Mouse (Mus musculus): ENCODE measurements around the gene Pros1. TPM values are rescaled to one million over a fixed set of nuclear protein-coding genes. Genes with fewer than 3 reads are reported as not detected.

Gene Pros1
- polyA plus RNA-seq, 1 experiment from 2014 or later = 213 TPM

DNA sequence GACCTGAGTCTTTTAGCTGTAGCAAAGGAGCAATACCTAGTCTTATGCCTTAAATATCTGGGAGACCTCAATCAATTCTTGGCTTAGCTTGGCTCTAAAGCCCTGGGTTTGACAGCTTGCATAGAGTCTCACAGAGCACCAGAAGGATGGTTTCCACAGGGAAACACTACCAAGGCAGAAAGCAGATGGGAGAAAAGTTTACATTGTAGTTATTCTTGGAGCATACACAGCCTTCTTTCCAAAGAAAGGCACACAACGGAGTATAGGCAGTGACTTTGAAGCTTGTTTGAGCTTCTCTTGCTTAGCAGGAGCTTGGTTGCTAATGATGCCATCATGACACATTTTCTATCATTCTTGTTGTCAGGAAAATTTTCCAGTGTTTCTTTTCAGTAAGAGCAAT lies 6.0 kb downstream of the Pros1 start:
- no peaks in the 10 kb centered on the region for H3K27me3 ChIP-seq
- in situ Hi-C loops (cut with MboI; ENCODE audit: low pct_unique_long_range_greater_than_20kb) = no loop called here
- no peak for DNase-seq (ENCODE audit: low read depth, low spot score)
- no peak for ATAC-seq
- ChIA-PET CTCF (no interaction called here), POLR2A (no interaction called here)
- TF ChIP-seq CTCF (IDR thresholded peaks at IDR 0.05) = no peak

DNA sequence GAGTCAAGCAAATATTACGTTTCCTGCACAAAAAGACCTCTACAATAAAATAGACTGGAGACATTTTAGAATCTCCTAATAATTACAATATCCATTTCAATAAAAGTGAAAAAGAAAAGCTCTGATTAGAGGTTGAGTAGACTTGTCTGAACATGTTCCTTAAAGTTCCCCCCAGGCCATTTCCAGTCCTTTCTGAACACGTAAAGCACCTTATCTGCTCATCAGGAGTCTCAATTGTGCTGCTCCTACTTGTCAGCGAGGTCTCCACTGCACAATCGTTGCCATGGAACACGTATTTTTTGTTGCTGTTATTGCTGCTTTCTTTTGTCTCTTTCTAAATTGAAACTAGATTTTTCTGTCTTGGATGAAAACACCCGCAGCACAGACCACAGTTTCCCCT lies 7.3 kb downstream of the Pros1 start:
- CTCF ChIA-PET = no interaction called here
- POLR2A ChIA-PET = interaction anchor here (0.7 kb wide), 1 partner anchor 65 kb away, joined by 4 read pairs; no protein-coding TSS in a partner anchor
- in situ Hi-C loops (cut with MboI; ENCODE audit: low pct_unique_long_range_greater_than_20kb) = no loop called here

DNA sequence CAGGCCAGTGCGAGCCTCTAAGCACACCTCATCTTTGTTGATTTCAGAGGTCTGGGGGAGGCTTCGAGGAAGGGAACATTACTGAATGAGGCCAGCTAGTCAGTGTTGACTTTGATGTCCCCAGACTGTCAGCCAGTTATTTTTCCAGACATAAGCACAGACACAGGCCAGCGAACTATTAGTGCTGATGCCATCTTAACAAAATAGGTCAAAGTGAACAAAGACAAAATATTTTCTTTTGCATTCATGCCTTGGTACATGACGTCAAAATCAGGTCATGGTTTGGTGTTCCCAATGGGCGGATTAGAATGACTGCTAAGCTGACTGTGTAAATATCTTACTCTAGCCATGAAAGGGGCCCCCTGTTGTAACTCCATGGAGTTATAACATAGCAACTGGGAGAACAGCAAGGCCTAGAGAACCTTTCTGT lies 18.6 kb downstream of the Pros1 start:
- in situ Hi-C loops (cut with MboI; ENCODE audit: low pct_unique_long_range_greater_than_20kb) = no loop called here
- no peak for ATAC-seq
- DNase-seq (ENCODE audit: low read depth, low spot score) = no peak
- POLR2A ChIA-PET = no interaction called here
- no peak for TF ChIP-seq CTCF (IDR thresholded peaks at IDR 0.05)
- no peaks in the 10 kb centered on the region for H3K27me3 ChIP-seq
- CTCF ChIA-PET = interaction anchor here (1.4 kb wide), 1 partner anchor 46 kb away, joined by 3 read pairs; no protein-coding TSS in a partner anchor

More for the DNA sequence above, 7.3 kb downstream of the Pros1 start:
- no peaks in the 10 kb centered on the region for H3K27me3 ChIP-seq
- ATAC-seq (no peak), DNase-seq (ENCODE audit: low read depth, low spot score) (no peak)
- no peak for TF ChIP-seq CTCF (IDR thresholded peaks at IDR 0.05)

DNA sequence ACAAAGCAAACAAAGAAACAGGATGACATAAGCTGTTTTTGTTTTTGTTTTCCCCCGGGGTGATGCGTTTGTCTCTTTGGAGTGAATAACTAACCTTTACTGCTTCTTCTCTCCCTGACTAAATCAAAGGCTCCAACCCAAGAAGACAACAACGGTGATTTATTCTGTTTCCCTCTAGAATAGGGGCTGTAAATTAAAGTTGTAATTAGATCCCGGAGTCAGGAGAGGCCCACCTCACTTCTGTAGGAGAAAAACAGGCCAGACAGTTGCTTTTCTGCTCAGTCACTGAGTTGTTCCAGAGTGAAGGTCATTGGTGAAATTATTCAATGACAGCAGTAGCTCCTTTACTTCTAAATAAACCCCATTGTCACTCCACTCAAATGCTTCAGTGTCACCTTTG lies 19.1 kb downstream of the Pros1 start:
- ChIA-PET CTCF (interaction anchor here (1.4 kb wide), 1 partner anchor 47 kb away, joined by 3 read pairs; no protein-coding TSS in a partner anchor), POLR2A (no interaction called here)
- H3K27me3 ChIP-seq = no peaks in the 10 kb centered on the region
- DNase-seq (ENCODE audit: low read depth, low spot score) = no peak
- no peak for ATAC-seq
- in situ Hi-C loops (cut with MboI; ENCODE audit: low pct_unique_long_range_greater_than_20kb) = no loop called here
- no peak for TF ChIP-seq CTCF (IDR thresholded peaks at IDR 0.05)

DNA sequence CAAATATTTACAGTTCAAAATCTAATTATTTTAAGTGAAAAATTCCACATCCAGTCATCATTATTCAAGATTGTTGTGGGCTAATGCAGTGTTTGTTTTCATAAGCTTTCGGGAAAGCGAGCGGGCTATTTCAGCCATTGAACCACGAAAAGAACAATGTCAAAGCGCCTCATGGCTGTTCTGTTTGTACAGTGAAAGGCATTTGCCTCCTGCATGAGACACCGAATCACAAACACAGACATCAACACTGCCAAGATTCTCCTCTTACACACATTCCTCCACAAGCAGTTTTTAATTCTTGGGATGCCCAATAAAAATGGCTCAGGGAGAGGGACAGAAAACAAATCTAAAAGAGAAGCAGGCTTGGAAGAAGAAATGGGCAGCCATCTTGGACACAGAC lies 20.0 kb downstream of the Pros1 start:
- POLR2A ChIA-PET = interaction anchor here (1.3 kb wide), 1 partner anchor 27 kb away, joined by 3 read pairs; the partner anchor contains the start of gene Arl13b
- DNase-seq (ENCODE audit: low read depth, low spot score) = peak; percentile 30
- ATAC-seq = peak; percentile 87
- in situ Hi-C loops (cut with MboI; ENCODE audit: low pct_unique_long_range_greater_than_20kb) = no loop called here
- CTCF ChIA-PET = no interaction called here
- H3K27me3 ChIP-seq = no peaks in the 10 kb centered on the region
- no peak for TF ChIP-seq CTCF (IDR thresholded peaks at IDR 0.05)

DNA sequence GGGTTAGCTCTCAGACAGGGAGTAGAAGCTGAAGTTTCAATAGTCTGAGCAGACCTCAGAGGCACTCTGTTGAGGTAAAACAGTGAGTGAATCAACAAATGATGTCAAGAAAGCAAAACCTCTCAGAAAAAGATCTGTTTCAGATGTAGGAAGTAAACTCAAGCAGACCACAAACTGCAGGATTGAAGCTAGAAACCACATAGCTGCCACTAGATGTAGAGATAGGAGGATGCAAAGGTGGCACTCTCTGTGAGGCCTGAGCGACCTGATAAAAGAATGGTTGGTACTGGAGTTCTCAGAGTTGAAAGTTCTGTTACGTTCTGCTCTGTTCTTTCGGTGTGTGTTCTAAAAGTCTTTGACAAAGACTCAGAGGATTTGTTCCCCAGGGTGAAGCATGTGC lies 41.7 kb downstream of the Pros1 start:
- ATAC-seq (no peak), DNase-seq (ENCODE audit: low read depth, low spot score) (no peak)
- CTCF ChIA-PET = no interaction called here
- POLR2A ChIA-PET = no interaction called here
- H3K27me3 ChIP-seq = no peaks in the 10 kb centered on the region
- in situ Hi-C loops (cut with MboI; ENCODE audit: low pct_unique_long_range_greater_than_20kb) = no loop called here
- no peak for TF ChIP-seq CTCF (IDR thresholded peaks at IDR 0.05)

DNA sequence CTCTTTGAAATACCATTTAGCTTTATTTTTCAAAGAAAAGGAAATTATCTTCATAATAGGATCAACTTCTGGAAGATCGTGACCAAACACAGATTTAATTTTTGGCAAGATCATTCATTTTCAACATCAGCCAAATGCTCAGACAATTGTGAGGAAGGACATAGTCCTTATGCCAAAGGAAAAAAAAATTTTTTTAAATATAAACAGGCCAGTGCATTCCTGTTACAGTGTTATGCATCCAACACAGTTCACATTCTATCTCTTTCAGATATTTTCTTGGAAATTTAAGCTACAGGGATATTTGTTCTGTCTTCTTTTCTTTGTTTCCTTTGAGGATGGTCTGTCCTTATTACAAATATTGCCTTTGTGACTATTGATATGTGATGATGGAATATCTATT lies 57.3 kb downstream of the Pros1 start:
- no peak for ATAC-seq
- in situ Hi-C loops (cut with MboI; ENCODE audit: low pct_unique_long_range_greater_than_20kb) = no loop called here
- ChIA-PET CTCF (no interaction called here), POLR2A (interaction anchor here (0.7 kb wide), 1 partner anchor 1445 kb away, joined by 6 read pairs; no protein-coding TSS in a partner anchor)
- H3K27me3 ChIP-seq = no peaks in the 10 kb centered on the region
- no peak for TF ChIP-seq CTCF (IDR thresholded peaks at IDR 0.05)
- DNase-seq (ENCODE audit: low read depth, low spot score) = no peak

GRCm38 (mm10) chr16:62912246-62912645 lies 58.1 kb downstream of the Pros1 start:
- DNase-seq (ENCODE audit: low read depth, low spot score) = no peak
- H3K27me3 ChIP-seq = no peaks in the 10 kb centered on the region
- no peak for ATAC-seq
- TF ChIP-seq CTCF (IDR thresholded peaks at IDR 0.05) = no peak
- CTCF ChIA-PET = interaction anchor here (0.9 kb wide), 1 partner anchor 14 kb away, joined by 3 read pairs; no protein-coding TSS in a partner anchor
- in situ Hi-C loops (cut with MboI; ENCODE audit: low pct_unique_long_range_greater_than_20kb) = no loop called here
- POLR2A ChIA-PET = interaction anchor here (0.7 kb wide), 1 partner anchor 1444 kb away, joined by 6 read pairs; no protein-coding TSS in a partner anchor

DNA sequence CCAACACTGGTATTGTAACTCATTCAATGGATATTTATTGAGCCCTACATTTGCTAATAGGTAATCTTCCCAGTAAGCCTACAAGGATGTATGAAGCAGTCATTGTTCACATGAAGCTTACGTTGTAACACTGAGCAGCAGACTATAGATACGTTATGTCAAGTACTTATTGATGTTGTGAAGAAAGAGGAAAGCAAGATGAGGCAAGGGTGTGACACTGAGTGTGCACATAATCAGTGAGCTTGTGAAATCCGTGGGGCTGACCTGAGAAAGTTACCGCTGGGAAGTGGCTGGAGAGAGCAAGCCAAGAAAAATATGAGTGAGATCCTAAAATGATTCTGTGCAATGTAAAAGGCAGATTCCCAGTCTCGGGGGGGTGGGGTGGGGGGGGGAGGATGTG lies 61.4 kb downstream of the Pros1 start:
- no peak for TF ChIP-seq CTCF (IDR thresholded peaks at IDR 0.05)
- CTCF ChIA-PET = no interaction called here
- POLR2A ChIA-PET = no interaction called here
- in situ Hi-C loops (cut with MboI; ENCODE audit: low pct_unique_long_range_greater_than_20kb) = no loop called here
- no peaks in the 10 kb centered on the region for H3K27me3 ChIP-seq
- ATAC-seq (no peak), DNase-seq (ENCODE audit: low read depth, low spot score) (no peak)

- in situ Hi-C loops (cut with MboI; ENCODE audit: low pct_unique_long_range_greater_than_20kb) = no loop called here
- POLR2A ChIA-PET = no interaction called here
- TF ChIP-seq CTCF (IDR thresholded peaks at IDR 0.05) = no peak
- ATAC-seq = no peak
- DNase-seq (ENCODE audit: low read depth, low spot score) = no peak
- CTCF ChIA-PET = no interaction called here
- H3K27me3 ChIP-seq = no peaks in the 10 kb centered on the region
Measured at GRCm38 (mm10) chr16:62922245-62922644, 68.1 kb downstream of the Pros1 start.

- DNase-seq (ENCODE audit: low read depth, low spot score) = no peak
- in situ Hi-C loops (cut with MboI; ENCODE audit: low pct_unique_long_range_greater_than_20kb) = no loop called here
- CTCF ChIA-PET = no interaction called here
Measured at GRCm38 (mm10) chr16:62931341-62931740, 77.2 kb downstream of the Pros1 start.

DNA sequence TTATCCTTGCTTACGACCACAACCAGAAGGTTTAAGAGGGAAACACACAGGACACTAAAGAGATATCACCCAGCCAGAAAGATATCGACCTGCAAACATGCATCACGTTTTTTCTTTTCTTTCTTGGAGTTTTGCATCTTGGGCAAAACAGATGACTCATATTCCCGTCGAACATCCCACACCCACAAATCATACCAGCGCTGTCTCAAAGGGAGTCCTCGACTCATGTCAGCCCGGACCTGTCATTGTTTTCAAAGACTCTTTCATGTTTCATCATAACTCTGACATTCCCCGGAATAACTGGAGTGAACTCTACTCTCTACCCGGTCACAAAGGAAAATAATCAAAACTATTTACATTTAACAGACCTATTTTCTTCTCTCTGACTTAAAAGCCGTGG lies 82.2 kb downstream of the Pros1 start:
- no peak for TF ChIP-seq CTCF (IDR thresholded peaks at IDR 0.05)
- CTCF ChIA-PET = no interaction called here
- ATAC-seq = no peak
- peaks cover 18% of the 10 kb centered on the region for H3K27me3 ChIP-seq
- POLR2A ChIA-PET = no interaction called here
- no peak for DNase-seq (ENCODE audit: low read depth, low spot score)
- in situ Hi-C loops (cut with MboI; ENCODE audit: low pct_unique_long_range_greater_than_20kb) = no loop called here

More at GRCm38 (mm10) chr16:62931341-62931740, 77.2 kb downstream of the Pros1 start:
- no peak for ATAC-seq
- TF ChIP-seq CTCF (IDR thresholded peaks at IDR 0.05) = no peak
- POLR2A ChIA-PET = no interaction called here
- peaks cover 16% of the 10 kb centered on the region for H3K27me3 ChIP-seq
